Mouse (Mus musculus) heart, adult 2 months (tissue): ENCODE data around the gene Cldn7. TPM values are rescaled to one million over a fixed set of nuclear protein-coding genes. Genes with fewer than 3 reads are reported as not detected.
"Not testable (repeated sequence)": the region's sequence is repeated elsewhere in the genome, so short reads cannot be mapped to it uniquely, and the experiment has no call there.

Source experiments
- DNase-seq, 2 experiments: peaks; one replicate each; pipeline ENCODE4 v3.0.0; 2021
- H3K27ac ChIP-seq: fragments of 200-600 bp; 2 replicates; pipeline ENCODE4 v1.8.1; 2022
- H3K27me3 ChIP-seq: fragments of 200-500 bp; 2 replicates; pipeline ENCODE4 v1.6.1; 2012; ENCODE audit warnings: mild to moderate bottlenecking, low read length, inconsistent platforms, mixed read lengths; ENCODE audit not compliant: control insufficient read depth, insufficient read depth
- H3K36me3 ChIP-seq: fragments of 200-500 bp; 2 replicates; pipeline ENCODE4 v1.6.1; 2012; ENCODE audit warnings: low read length, inconsistent platforms; ENCODE audit not compliant: control insufficient read depth, insufficient read depth
- H3K4me1 ChIP-seq: fragments of 200-500 bp; 2 replicates; pipeline ENCODE4 v1.6.1; 2011; ENCODE audit warnings: low read length; ENCODE audit not compliant: control insufficient read depth, insufficient read depth
- H3K4me3 ChIP-seq: fragments of 200-600 bp; 2 replicates; pipeline ENCODE4 v1.8.1; 2022
- H3K79me2 ChIP-seq: fragments of 200-500 bp; replicated peaks from 2 replicates; pipeline ENCODE4 v1.6.1; 2012; ENCODE audit warnings: mild to moderate bottlenecking, inconsistent platforms, low read length, moderate library complexity, mixed read lengths; ENCODE audit not compliant: control insufficient read depth, insufficient read depth
- H3K9ac ChIP-seq: fragments of 200-500 bp; 2 replicates; pipeline ENCODE4 v1.6.1; 2012; ENCODE audit warnings: low read depth, mild to moderate bottlenecking, control low read depth, inconsistent platforms, low read length, mixed read lengths
- CTCF ChIP-seq: fragments of 200-600 bp; IDR thresholded peaks from 2 replicates; pipeline ENCODE4 v1.8.1; 2022; ENCODE audit warnings: antibody characterized with exemption, mild to moderate bottlenecking, moderate library complexity
- EP300 ChIP-seq: fragments of 200-500 bp; IDR thresholded peaks from 2 replicates; pipeline ENCODE4 v1.6.1; 2011; ENCODE audit warnings: low read depth, low read length, control low read depth; ENCODE audit not compliant: insufficient read depth
- POLR2A ChIP-seq: fragments of 200-500 bp; IDR thresholded peaks from 2 replicates; pipeline ENCODE4 v1.6.1; 2011; ENCODE audit warnings: mild to moderate bottlenecking, low read depth, low read length, control low read depth; ENCODE audit not compliant: insufficient read depth
- WGBS: fragments of 180-500 bp; shearing (Covaris S2); methylation state at CpG from one replicate; pipeline ENCODE4 v1.1.7; 2018; 5-methylcytosine and 5-hydroxymethylcytosine counted together
- intact Hi-C: fragments of 180-260 bp; cut with DNase I; formaldehyde crosslinking; loops from one replicate; pipeline ENCODE4 v1.15.1; 2025
- polyA plus RNA-seq: library from polyadenylated mRNA; depleted of rRNA; stranded (reverse); fragments of >200 nt; gene quantifications from 2 replicates; pipeline ENCODE4 v1.2.3, GENCODE M21; 2012
- total RNA-seq, 2 experiments: library from RNA; stranded (reverse); gene quantifications; 2 replicates each; pipeline ENCODE4 v1.2.3; 2021

The Cldn7 gene
- total and polyA plus RNA-seq, 3 experiments = 3.5 TPM; not detected in 2

DNA sequence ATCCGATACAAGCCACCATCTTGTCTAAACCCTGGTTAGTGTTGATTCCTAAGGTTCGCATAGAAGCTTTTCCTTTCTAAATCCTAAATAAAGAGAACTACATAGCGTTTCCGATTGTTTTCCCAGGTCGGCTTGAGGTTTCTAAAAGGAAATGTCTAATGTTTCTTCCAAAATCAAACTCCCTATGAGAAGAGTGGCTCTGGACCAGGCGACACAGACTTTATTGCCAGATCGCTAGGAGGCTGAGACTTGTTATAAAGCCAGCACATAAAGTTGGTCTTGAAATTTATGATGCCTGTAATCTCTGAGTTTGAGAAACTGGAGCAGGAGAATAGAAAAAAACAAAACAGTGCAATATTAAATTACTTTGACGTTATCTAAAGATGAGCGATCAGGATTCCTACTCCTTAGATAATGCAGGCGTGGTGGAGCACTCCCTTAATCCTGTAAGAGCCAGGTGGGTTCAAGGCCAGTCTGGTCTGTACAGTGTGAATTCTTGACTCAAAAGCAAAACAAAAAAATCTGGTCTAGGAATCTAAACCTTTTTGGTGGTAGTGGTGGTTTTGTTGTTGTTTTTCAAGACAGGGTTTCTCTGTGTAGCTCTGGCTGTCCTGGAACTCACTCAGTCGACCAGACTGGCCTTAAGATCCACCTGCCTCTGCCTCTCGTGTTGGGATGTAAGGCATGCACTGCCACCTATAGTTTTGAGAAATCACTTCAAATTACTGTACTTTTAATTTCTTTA is 42.4 kb upstream of the Cldn7 start:
- 4% methylated on average over 12 of the region's 12 CpGs for WGBS
- Histone ChIP-seq H3K27ac (peak overlapping the region; percentile 97), H3K79me2 (no peaks in the 10 kb centered on the region)

DNA sequence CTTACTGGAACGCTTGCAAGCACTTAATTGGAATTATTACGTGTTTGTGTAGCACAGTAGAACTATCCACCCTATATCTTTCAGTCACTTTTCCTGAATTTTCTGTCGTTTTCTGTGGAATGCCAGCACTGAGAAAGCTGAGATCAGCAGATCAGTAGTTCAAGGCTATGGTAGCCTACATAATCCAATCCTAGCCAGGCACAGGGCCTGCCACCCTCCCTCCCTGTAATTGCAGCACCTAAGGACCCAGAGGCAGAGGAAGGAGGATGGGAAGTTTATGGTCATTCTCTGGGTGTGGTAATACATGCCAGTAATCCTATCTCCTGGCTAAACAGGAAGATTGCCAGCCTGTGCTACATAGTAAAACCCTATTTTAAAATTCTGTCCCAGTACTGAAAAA is 41.8 kb upstream of the Cldn7 start:
- H3K9ac ChIP-seq = no peak overlapping the region
- intact Hi-C loops = loop anchor here (5.0 kb wide), 1 partner anchor 70 kb away; the partner anchor contains the start of gene Gabarap
- 74% methylated on average over 3 of the region's 3 CpGs for WGBS
- no peak overlapping the region for H3K4me3 ChIP-seq
- H3K27ac ChIP-seq = peak overlapping the region; percentile 97
- H3K36me3 ChIP-seq = peaks cover 12% of the 10 kb centered on the region; the same call in 1 of the 2 replicates
- no peaks in the 10 kb centered on the region for H3K79me2 ChIP-seq
- no peaks in the 10 kb centered on the region for H3K27me3 ChIP-seq
- TF ChIP-seq POLR2A (no peak), EP300 (no peak)
- no peak for DNase-seq
- H3K4me1 ChIP-seq = peaks cover 6% of the 10 kb centered on the region

More for the DNA sequence above, 42.4 kb upstream of the Cldn7 start:
- no peak for TF ChIP-seq EP300
- no peak for TF ChIP-seq POLR2A
- no peak for TF ChIP-seq CTCF
- no peaks in the 10 kb centered on the region for H3K27me3 ChIP-seq
- H3K4me1 ChIP-seq = peaks cover 6% of the 10 kb centered on the region
- peak overlapping the region; percentile 79 for H3K9ac ChIP-seq
- H3K4me3 ChIP-seq = peak overlapping the region; percentile 70
- intact Hi-C loops = loop anchor here (5.0 kb wide), 1 partner anchor 70 kb away; the partner anchor contains the start of gene Gabarap
- H3K36me3 ChIP-seq = peaks cover 12% of the 10 kb centered on the region; the same call in 1 of the 2 replicates
- DNase-seq = peak in 1 of 2 experiments; percentile 19

DNA sequence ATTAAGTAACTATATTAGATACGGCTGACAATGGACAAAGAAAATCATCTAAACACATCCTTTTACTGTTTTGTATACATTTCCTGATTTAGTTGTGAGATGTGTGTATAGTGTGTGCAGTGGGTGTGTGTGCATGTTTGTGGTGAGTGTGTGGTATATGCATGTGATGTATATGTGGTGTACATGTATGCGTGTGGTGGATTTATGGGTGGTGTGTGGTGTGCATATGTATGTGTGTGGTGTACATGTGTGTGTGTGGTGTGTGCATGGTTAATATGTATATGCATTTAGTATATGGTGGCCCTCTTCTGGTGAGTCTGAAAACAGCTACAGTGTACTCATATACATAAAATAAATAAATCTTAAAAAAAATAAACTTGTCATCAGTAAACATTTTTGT is 37.1 kb upstream of the Cldn7 start:
- no peak for DNase-seq
- no peaks in the 10 kb centered on the region for H3K36me3 ChIP-seq
- H3K79me2 ChIP-seq = no peaks in the 10 kb centered on the region
- no peak overlapping the region for H3K4me3 ChIP-seq
- intact Hi-C loops = no loop called here
- TF ChIP-seq CTCF (no peak), EP300 (no peak), POLR2A (no peak)
- H3K9ac ChIP-seq = no peak overlapping the region
- 95% methylated on average over 2 of the region's 2 CpGs for WGBS
- H3K27ac ChIP-seq = no peak overlapping the region
- no peaks in the 10 kb centered on the region for H3K27me3 ChIP-seq
- H3K4me1 ChIP-seq = no peaks in the 10 kb centered on the region; the same call in 1 of the 2 replicates

DNA sequence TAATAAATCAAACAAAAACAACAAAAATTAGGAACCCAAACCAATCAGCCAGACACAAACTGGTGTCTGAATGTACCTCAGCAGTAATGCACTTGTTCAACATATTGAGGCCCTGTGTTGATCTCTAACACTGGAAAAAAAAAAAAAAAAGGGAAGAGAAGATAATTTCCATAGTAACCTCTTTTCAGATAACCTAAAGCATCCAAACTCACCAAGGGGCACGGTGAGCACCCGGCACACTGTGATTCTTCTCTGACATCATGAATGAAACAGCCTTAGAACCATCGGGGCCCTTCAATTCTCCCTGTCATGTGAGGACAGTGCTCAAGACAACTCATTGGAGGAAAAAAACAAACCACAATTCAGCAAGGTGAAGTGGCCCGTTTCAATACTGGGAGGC is 34.9 kb upstream of the Cldn7 start:
- DNase-seq = no peak
- Histone ChIP-seq H3K9ac (no peak overlapping the region), H3K4me1 (peaks cover 1% of the 10 kb centered on the region; the same call in 1 of the 2 replicates), H3K79me2 (no peaks in the 10 kb centered on the region), H3K27me3 (no peaks in the 10 kb centered on the region), H3K36me3 (no peaks in the 10 kb centered on the region), H3K4me3 (no peak overlapping the region), H3K27ac (no peak overlapping the region)
- 41% methylated on average over 4 of the region's 4 CpGs for WGBS
- TF ChIP-seq CTCF (no peak), EP300 (no peak), POLR2A (no peak)
- intact Hi-C loops = loop anchor here (5.0 kb wide), 1 partner anchor 273 kb away; no protein-coding TSS in a partner anchor

DNA sequence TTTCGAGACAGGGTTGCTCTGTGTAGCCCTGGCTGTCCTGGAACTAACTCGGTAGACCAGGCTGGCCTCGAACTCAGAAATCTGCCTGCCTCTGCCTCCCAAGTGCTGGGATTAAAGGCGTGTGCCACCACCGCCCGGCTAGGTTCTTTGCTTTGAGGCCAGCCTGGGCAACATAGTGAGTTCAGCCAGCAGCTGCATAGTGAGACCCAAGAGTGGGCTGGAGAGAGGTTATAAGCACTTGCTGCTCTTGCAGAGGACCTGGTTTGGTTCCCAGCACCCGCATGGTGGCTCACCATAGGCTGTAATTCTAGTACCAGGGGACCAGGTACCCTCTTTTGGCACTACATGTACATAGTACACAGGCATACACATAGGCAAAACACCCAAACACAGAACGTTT is 34.4 kb upstream of the Cldn7 start:
- not testable (repeated sequence) for H3K79me2 ChIP-seq, H3K36me3 ChIP-seq, DNase-seq, H3K27ac ChIP-seq, H3K9ac ChIP-seq, H3K4me3 ChIP-seq, H3K4me1 ChIP-seq, H3K27me3 ChIP-seq
- intact Hi-C loops = loop anchor here (5.0 kb wide), 1 partner anchor 272 kb away; no protein-coding TSS in a partner anchor
- WGBS = 86% methylated on average over 8 of the region's 8 CpGs

DNA sequence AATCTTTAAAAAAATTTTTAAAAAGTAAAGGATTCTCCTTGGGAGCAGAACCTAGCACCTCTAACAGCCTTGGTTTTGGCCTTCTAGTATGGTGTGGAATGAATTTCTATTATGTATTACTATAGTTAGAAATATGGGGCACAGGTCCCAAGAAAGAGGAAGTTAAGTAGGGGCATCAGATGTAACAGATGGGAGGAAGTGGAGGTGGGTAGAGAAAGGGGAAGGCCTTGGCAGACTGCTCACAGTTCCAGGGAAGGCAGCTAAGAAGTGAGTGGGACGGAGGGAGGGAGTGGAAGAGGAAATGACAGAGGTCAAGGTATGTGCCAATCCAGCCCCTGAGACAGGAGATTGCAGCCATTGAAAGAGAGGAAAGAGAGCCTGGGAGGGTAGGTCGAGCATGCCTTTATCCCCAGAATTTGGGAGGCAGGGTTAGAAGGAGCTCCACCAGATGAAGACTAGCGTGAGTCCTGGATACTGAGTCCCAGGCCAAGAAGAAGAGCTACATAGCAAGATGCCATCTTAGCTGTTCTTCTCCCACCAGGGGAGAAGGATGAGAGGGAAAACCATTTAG is 33.5 kb upstream of the Cldn7 start:
- no peak overlapping the region for H3K9ac ChIP-seq
- no peaks in the 10 kb centered on the region for H3K27me3 ChIP-seq
- WGBS = 47% methylated on average over 3 of the region's 3 CpGs
- H3K79me2 ChIP-seq = no peaks in the 10 kb centered on the region
- no peaks in the 10 kb centered on the region for H3K36me3 ChIP-seq
- peaks cover 3% of the 10 kb centered on the region for H3K4me1 ChIP-seq
- H3K4me3 ChIP-seq = no peak overlapping the region
- no peak for DNase-seq
- intact Hi-C loops = loop anchor here (5.0 kb wide), 1 partner anchor 271 kb away; no protein-coding TSS in a partner anchor
- TF ChIP-seq POLR2A (no peak), CTCF (no peak), EP300 (no peak)
- H3K27ac ChIP-seq = no peak overlapping the region
